Mouse (Mus musculus) thymus, adult 2 months (tissue): ENCODE results near the gene Peli1.

Source experiments
- CTCF ChIP-seq: fragments of 200-500 bp; IDR thresholded peaks from 2 replicates; pipeline ENCODE4 v1.5.1; 2012; ENCODE audit warnings: mild to moderate bottlenecking, control low read depth, low read length, moderate library complexity, borderline replicate concordance; ENCODE audit not compliant: control insufficient read depth, poor library complexity, insufficient read depth; ENCODE audit errors: extremely low read depth
- POLR2A ChIP-seq: fragments of 200-500 bp; IDR thresholded peaks from 2 replicates; pipeline ENCODE4 v1.6.1; 2012; ENCODE audit warnings: mild to moderate bottlenecking, low read length, control low read depth, moderate library complexity; ENCODE audit not compliant: control insufficient read depth, poor library complexity, insufficient read depth; ENCODE audit errors: extremely low read depth

- TF ChIP-seq POLR2A = no peak
- TF ChIP-seq CTCF = no peak
These were observed 9.6 kb downstream of the Peli1 start for GRCm38 (mm10) chr11:21100704-21101103.
